Mouse (Mus musculus) kidney, postnatal 4 days (tissue): ENCODE results near the gene Ccpg1.

Experiments
- DNase-seq, 2 experiments: peaks; one replicate each; pipeline ENCODE4 v3.0.0; 2021; ENCODE audit warnings: mixed read lengths in 2 of 2

Gene Ccpg1

DNA sequence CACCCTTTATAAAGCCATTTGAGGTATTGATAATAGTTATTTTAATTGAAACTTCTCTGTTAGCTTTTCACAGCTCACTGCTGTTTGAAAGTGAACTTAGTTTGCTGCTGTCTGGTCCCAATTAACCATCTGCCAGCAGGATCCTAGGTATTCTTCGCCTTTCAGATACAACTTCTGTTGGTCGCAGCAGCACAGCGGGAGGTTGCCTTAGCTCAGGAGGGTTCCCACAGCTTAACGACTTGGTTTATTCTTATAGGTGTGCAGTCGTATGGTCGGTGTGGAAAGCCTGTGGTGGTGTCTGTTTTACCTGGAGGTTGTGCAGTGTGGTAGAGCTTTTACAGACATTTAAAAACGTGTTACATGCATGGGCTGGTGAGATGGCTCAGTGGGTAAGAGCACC, 11.6 kb downstream of the Ccpg1 start:
- DNase-seq: no peak

DNA sequence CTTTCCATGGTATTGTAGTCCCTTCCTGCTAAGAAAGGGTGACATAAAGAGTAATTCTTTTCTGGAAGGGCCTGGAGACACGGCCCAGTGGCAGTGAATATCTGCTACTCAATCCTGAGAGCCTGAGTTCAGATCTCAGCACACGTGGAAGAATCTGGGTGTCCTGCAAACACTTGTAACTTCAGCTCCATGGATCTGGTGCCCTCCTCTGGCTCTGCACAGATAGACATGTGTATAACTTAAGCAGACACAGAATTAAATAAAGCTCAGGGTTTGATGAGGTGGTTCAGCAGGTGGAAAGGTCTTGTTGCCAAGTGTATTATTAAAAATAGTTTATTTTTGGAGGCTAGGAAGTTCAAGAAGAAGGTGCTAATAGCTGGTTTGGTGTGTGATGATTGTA, 15.3 kb downstream of the Ccpg1 start:
- DNase-seq: no peak

- no peak for DNase-seq
Observed at GRCm38 (mm10) chr9:73001314-73002011, 16.2 kb downstream of the Ccpg1 start.

GRCm38 (mm10) chr9:73002177-73002576, 16.9 kb downstream of the Ccpg1 start:
- DNase-seq: no peak

GRCm38 (mm10) chr9:73004076-73004475, 18.8 kb downstream of the Ccpg1 start:
- no peak for DNase-seq

DNA sequence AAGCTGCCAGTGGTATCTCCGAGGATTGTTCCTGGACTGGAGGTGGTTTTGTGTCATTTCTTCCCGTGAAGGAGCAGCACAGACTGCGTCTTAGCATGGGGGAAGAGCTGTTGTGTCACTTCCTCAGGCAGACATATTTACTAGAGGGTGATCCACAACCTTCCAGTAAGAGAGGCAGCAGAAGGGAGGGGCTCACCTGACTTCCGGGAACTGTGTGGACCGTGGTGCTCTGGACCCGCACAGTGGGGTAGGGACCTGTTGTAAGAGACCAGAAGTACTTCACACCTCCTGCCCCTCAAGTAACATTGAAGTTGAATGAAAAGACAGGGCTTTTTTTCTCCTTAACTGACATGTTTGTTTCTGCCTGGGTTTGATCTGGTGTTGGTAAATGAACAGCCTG, 19.9 kb downstream of the Ccpg1 start:
- no peak for DNase-seq

DNA sequence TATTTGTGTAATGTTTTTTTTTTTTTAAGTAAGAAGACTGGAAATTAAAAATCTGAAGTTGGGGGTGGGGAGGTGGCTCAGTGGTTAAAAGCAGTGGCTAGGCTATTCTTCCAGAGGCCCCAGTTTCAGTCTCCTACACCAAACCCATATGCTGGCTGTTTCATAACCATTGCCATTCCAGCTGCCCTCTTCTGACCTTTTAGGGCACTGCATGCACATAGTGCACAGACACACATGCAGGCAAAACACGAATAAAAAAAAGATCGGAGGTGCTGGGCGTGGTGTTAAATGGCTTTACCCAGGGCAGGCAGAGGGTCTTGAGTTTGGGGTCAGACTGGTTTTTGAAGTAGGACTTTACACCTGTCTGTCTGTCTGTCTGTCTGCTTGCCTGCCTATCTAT, 20.9 kb downstream of the Ccpg1 start:
- peak in 1 of 2 experiments; percentile 15 for DNase-seq

- no peak for DNase-seq
Observed at GRCm38 (mm10) chr9:73008384-73008783, 23.2 kb downstream of the Ccpg1 start.

DNA sequence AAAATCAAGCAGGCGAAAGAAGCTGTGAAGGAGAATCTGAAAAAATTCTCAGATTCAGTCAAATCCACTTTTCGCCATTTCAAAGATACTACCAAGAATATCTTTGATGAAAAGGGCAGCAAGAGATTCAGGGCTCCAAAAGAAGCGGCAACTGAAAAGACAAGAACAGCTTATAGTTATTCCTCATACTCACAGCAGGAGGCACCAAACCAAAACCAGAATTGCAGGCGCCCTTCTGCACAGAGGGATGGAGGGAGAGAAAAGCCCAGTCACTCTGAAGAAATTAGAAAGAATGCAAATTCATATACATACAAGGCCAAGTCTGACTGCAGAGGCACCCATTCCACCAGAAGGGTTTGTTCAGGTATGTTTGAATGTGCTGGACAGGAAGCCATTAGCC, 27.4 kb downstream of the Ccpg1 start:
- no peak for DNase-seq

DNA sequence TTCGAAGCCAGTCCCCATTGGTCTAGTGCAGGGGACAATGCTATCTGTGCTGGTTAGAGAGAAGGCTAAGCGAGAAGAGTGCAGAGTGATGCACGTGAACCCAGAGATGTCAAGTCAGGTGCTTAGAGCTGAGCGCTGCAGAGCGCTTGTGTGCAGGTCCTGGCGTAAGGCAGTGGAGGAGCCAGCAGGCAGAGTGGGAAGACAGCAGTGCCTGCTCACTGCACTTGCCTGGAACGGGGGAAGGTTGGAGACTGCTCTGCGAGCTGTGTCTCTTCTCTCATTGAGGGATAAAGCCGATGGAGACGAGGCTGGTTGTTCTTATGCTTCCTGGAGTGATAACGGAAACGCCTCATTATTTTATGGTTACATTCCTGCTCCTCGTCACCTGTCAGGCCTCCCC, 29.5 kb downstream of the Ccpg1 start:
- no peak for DNase-seq

DNA sequence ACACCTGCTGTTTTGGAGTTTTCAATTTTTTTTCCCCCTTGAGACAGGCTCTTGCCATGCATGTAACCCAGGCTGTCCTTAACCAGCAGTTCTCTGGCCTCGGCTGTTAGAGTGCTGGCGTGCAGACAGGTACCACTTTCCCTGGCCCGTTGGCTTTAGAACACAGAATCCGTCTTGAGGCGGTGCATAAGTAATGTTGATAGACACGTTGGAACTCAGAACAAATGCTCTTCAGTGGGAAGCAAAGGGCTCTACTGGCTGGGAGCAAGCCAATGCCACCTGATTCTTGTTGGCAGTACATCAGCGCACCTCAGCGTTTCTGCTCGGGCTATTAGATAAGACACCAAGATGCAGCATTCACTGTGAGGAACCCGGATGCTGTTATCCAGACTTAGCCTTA, 34.6 kb downstream of the Ccpg1 start:
- DNase-seq: no peak

- DNase-seq: no peak
Observed at GRCm38 (mm10) chr9:73020566-73021097, 35.4 kb downstream of the Ccpg1 start.

DNA sequence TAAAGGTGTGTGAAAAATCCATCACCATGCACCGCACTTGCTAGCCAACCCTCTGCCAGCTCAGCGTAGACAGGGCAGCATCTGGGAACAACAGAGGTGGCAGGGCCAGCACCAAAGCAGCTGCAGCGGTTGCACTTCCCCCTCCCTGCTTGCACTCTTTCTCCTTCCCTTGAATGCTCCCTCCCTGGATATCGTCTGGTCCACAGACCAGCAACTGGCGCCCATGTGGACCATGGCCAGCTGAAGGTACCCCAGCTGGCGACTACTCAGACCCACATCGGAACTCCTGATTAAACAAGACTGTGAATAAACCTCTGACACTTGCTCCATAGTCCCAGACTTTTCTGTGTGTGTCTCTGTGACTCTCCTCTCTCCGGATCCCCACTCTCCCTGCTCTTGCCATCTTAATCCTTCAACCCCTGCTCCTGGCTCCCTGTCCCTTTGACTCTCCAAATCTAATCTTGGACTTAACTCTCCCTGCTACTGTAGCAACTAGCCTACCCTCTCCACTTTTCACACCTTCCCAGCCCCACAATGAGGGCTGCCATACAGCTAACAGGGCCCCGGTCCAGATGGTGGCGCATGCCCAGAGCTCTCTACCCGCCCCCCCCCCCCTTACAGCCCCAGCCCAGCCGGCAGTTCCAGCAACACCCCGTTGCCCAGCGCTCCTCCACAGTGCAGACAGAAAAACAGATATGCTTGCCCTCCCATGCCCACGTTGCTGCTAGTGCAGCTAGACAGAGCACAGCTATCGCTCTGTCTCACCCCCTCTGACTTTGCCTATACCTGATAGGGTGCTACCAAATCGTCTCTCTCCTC, 40.8 kb downstream of the Ccpg1 start:
- peak in 1 of 2 experiments; percentile 22 for DNase-seq

DNA sequence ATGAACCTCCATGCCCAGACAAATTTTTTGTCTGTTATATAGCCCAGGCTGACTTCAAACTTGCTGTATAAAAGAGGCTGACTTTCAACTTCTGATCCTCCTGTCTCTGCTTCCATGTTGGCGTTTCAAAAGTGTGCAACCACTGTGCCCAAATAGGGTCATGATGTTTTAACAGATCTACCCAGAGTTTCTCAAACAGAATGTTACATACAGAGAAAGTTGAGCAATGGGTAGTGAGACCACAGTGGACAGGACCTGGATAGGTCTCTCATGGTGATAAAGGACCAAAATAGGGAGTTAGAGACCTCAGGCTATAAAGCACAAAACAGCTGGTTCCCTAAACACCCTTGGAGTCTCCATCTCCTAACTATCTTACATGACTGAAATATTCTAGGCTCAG, 45.2 kb downstream of the Ccpg1 start:
- DNase-seq: no peak

DNA sequence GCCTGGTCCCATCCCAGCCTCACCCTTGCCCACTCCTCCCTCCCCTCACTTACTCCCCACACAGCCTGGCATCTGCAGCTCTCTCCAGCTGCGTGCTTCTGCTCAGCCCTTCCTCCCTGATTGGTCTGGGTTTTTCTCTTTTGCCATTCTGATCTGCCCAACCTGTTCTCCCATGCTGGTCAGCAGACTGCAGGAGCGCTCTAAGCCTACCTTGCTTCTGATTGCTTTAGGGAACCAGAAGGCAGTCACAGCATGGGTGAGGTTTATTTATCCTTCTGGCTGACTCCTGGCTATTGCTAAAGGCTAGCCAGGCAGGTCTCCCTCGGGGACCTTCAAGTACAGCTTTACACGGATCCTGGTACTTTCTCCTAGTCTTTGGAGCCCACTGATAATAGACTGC, 46.2 kb downstream of the Ccpg1 start:
- DNase-seq: no peak

- DNase-seq: no peak
Observed at GRCm38 (mm10) chr9:73033406-73033805, 48.2 kb downstream of the Ccpg1 start.

GRCm38 (mm10) chr9:73039222-73039945, 54.2 kb downstream of the Ccpg1 start:
- peak; percentile 96 to 97 for DNase-seq

DNA sequence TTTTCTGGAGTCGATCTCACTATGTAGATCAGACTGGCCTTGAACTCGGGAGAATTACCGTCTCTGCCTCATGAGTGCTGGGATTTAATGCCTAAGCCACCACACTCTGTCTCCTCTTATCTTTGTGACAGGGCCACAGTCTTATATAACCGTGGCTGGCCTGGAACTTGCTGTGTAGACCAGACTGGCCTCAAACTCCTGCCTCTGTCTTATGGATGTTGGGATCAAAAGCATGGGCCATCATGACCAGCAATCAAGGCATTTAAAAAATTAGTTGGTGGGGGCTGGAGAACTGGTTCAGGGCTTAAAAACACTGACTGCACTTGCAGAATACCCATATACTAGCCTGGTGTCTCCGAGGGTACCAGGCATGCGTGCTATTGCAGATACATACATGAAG, 54.9 kb downstream of the Ccpg1 start, which contains the start of gene Pigb:
Pigb (minus strand) TSS at position 299 of the 400 bp plus-strand sequence.
- DNase-seq: no peak

GRCm38 (mm10) chr9:73044146-73045079, 59.2 kb downstream of the Ccpg1 start, which contains the start of gene Rab27a:
Gene Rab27a, plus strand, starts transcription at chr9:73044854.
- DNase-seq: peak; percentile 89 to 92

DNA sequence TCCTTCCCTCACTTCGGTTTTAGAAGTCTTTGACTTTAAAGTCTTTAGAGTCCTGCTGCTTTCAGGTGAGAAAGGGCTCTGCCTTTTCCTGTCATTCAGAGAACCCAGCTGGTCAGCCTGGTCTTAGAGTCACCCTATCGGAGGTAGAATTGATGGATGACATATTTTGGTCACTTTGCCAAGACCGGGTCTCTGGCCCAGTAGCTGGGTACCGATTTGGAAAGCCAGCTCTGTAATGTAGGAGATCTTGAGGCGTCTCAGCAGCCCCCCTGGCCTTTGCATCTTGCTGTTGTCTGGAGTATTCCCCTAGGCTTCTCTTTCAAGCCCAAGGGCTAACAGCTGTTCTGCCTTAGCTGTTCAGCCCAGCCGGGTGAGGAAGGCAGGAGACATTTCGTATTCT, 60.0 kb downstream of the Ccpg1 start:
- peak; percentile 18 to 29 for DNase-seq

GRCm38 (mm10) chr9:73045711-73046110, 60.5 kb downstream of the Ccpg1 start:
- DNase-seq: no peak

DNA sequence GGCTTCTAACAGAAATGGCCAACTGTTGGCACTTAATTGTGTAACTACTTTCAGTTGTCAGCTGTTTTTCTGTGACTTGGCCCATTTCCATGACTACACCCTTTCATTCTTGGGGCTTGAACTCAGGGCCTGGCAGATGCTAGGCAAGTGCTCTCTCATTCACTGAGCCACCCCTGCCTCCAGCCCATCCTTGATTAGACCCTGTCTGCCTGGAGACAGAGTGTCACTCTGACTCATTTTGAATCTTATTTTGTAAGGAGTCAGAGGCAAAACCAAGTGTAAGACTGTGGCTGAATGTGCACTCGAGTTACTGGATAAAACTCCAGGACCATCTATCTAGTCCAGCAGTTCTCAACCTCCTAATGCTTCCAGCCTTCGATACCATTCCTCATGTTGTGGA, 62.7 kb downstream of the Ccpg1 start:
- DNase-seq: no peak
